Mouse (Mus musculus) heart, embryonic 15.5 days (tissue): ENCODE data around the gene Fbxw11. TPM values are rescaled to one million over a fixed set of nuclear protein-coding genes. Genes with fewer than 3 reads are reported as not detected.
A peak's percentile ranks its signal among the peaks of the same experiment; 100 is the strongest.

ENCODE experiments used
- ATAC-seq: fragments of 200-750 bp; cut with Nextera tagmentation; replicated peaks from 2 replicates; pipeline ENCODE4 v1.8.0; 2017; ENCODE audit warnings: low read depth, moderate TSS enrichment; ENCODE audit not compliant: insufficient number of reproducible peaks, insufficient read depth, low FRiP score
- H3K27ac ChIP-seq: fragments of 300-500 bp; sonication (generic); 2 replicates; pipeline ENCODE4 v1.5.1; 2015; ENCODE audit warnings: mild to moderate bottlenecking, inconsistent platforms
- H3K27me3 ChIP-seq: fragments of 300-500 bp; sonication (generic); 2 replicates; pipeline ENCODE4 v1.6.1; 2015; ENCODE audit warnings: inconsistent platforms
- H3K36me3 ChIP-seq: fragments of 300-500 bp; sonication (generic); 2 replicates; pipeline ENCODE4 v1.6.1; 2015; ENCODE audit warnings: mild to moderate bottlenecking, inconsistent platforms
- H3K4me1 ChIP-seq: fragments of 300-500 bp; sonication (generic); replicated peaks from 2 replicates; pipeline ENCODE4 v1.6.1; 2015; ENCODE audit warnings: inconsistent platforms
- H3K4me2 ChIP-seq: fragments of 300-500 bp; sonication (generic); 2 replicates; pipeline ENCODE4 v1.6.1; 2015; ENCODE audit warnings: inconsistent platforms, mild to moderate bottlenecking, moderate library complexity
- H3K4me3 ChIP-seq: fragments of 300-500 bp; sonication (generic); 2 replicates; pipeline ENCODE4 v1.5.1; 2015; ENCODE audit warnings: mild to moderate bottlenecking, inconsistent platforms
- H3K9ac ChIP-seq: fragments of 300-500 bp; sonication (generic); 2 replicates; pipeline ENCODE4 v1.6.1; 2015; ENCODE audit warnings: mild to moderate bottlenecking, inconsistent platforms
- H3K9me3 ChIP-seq: fragments of 300-500 bp; sonication (generic); replicated peaks from 2 replicates; pipeline ENCODE4 v1.6.1; 2016; ENCODE audit warnings: inconsistent platforms
- WGBS: fragments of 180-500 bp; shearing (Covaris S2); methylation state at CpG from one replicate; pipeline ENCODE4 v1.1.7; 2015; ENCODE audit warnings: mixed read lengths; 5-methylcytosine and 5-hydroxymethylcytosine counted together
- polyA plus RNA-seq: library from polyadenylated mRNA; unstranded; fragments of >200 nt; fragmentation: Nextera tagmentation; extraction: Ambion mirVana; gene quantifications from 2 replicates; pipeline ENCODE4 v1.2.1, GENCODE M21; 2015

The Fbxw11 gene
- polyA plus RNA-seq, 1 experiment from 2014 or later: 58.8 TPM

DNA sequence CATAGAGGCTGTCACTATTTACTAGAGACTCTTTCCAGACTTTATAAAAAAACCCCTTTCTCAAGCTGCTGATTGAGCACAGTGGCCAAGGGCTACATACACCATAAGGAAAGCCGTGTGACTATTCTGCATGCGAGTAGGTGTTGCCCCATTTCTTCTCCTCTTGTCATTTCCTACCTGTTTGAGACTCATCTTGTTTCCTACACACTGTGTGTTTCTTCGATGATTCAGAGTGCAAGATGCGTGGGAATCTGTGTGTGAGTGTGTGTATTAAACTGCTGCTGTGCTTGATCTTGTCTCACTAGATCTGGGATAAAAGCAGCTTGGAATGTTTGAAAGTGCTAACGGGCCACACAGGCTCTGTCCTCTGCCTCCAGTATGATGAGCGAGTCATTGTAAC lies 90.7 kb downstream of the Fbxw11 start:
- Histone ChIP-seq H3K4me3 (no peak overlapping the region), H3K4me2 (no peak overlapping the region), H3K27ac (no peak overlapping the region), H3K36me3 (peaks cover 46% of the 10 kb centered on the region), H3K9me3 (no peaks in the 10 kb centered on the region), H3K4me1 (no peaks in the 10 kb centered on the region), H3K27me3 (no peaks in the 10 kb centered on the region), H3K9ac (no peak overlapping the region)
- no peak for ATAC-seq
- 89% methylated on average over 6 of the region's 6 CpGs for WGBS

DNA sequence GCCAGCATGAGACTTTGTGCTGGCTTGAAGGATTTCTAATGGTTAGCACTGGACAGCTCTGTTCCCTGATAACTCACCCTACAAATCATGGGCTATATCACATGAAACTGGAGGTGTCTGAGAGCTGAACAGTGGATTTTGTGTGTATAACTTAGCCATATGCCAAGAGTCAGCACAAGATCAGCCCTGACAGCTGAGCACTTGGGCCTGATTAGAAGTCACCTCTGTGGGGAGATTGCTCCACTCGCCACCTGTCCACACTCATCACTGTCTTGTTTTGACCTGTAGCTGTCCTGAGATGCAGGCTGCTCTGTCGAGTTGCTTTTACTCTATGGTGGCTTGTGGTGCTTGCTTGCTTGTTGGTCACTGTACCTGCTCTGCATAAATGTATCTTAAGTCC lies 93.8 kb downstream of the Fbxw11 start:
- no peak overlapping the region for H3K4me3 ChIP-seq
- 66% methylated on average over 2 of the region's 2 CpGs for WGBS
- peaks cover 75% of the 10 kb centered on the region for H3K36me3 ChIP-seq
- H3K9me3 ChIP-seq: no peaks in the 10 kb centered on the region
- no peak overlapping the region for H3K4me2 ChIP-seq
- H3K4me1 ChIP-seq: no peaks in the 10 kb centered on the region
- H3K27ac ChIP-seq: no peak overlapping the region
- no peaks in the 10 kb centered on the region for H3K27me3 ChIP-seq
- H3K9ac ChIP-seq: no peak overlapping the region
- no peak for ATAC-seq

DNA sequence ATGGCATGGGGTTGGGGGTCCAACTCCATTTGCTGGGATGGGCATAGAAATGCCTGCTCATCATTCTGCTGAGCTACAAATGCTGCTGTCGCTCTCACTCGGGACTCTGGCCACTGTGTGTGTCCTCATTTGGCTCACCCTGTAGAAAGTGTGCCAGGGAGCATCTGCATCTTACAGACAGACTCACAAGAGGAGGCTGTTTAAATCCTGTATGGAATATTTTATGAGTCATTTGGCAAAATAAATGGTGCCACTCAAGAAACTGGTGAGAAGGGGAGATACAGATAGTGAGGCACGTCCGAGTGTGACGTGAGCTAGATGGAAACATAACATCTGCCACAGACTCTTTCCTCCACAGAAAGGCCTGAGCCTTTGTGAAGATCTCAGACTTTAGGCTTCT lies 95.2 kb downstream of the Fbxw11 start:
- Histone ChIP-seq H3K9me3 (no peaks in the 10 kb centered on the region), H3K9ac (no peak overlapping the region), H3K27me3 (no peaks in the 10 kb centered on the region), H3K4me1 (no peaks in the 10 kb centered on the region), H3K4me3 (no peak overlapping the region), H3K27ac (no peak overlapping the region), H3K36me3 (peaks cover 85% of the 10 kb centered on the region), H3K4me2 (no peak overlapping the region)
- 86% methylated on average over 5 of the region's 5 CpGs for WGBS
- ATAC-seq: no peak

DNA sequence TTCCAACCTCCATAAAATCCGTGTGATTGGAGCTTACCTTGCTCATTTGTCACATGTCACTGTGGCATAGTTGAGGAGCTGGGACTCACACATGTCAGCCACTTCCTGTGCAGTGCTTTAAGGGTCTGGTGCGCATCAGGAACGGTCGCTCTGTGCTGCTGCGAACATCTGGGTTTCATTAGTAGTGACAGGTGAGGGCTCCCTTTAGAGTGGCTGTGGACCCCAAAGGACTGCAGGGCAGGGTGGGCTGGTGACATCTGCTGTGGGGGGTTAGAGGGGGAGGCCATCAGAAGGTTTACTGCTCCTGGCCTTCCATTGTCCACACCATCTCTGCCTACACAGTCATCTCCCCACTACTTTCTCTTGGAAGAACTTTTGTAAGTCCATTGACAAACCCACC lies 101.4 kb downstream of the Fbxw11 start:
- ATAC-seq: no peak
- WGBS: 67% methylated on average over 5 of the region's 5 CpGs

DNA sequence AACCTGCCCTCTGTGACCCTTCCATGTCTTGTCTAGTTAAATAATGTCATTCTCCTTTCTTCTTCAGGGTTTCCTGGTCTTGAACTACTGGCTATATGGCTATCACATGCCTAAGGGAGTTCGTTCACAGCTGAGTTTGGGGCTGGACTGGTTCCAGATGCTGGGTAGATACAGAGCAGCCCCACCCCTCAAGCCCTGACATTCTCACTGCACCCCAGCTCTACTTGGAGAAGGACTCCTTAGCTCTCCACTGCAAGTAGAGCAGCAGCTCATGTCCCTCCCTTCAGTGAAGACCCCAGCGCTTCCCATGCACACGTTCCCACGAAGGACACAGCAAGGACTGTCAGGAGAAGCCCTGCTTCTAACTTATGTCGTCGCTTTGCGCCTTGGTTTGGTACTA lies 101.9 kb downstream of the Fbxw11 start:
- H3K9ac ChIP-seq: no peak overlapping the region
- H3K36me3 ChIP-seq: peaks cover 64% of the 10 kb centered on the region
- H3K9me3 ChIP-seq: no peaks in the 10 kb centered on the region
- 81% methylated on average over 7 of the region's 7 CpGs for WGBS
- no peak overlapping the region for H3K4me3 ChIP-seq
- no peaks in the 10 kb centered on the region for H3K27me3 ChIP-seq
- H3K27ac ChIP-seq: no peak overlapping the region
- H3K4me2 ChIP-seq: no peak overlapping the region
- H3K4me1 ChIP-seq: no peaks in the 10 kb centered on the region
- no peak for ATAC-seq

More for the DNA sequence above, 101.4 kb downstream of the Fbxw11 start:
- Histone ChIP-seq H3K36me3 (peaks cover 69% of the 10 kb centered on the region), H3K4me3 (no peak overlapping the region), H3K4me1 (no peaks in the 10 kb centered on the region), H3K9ac (no peak overlapping the region), H3K27ac (no peak overlapping the region), H3K4me2 (no peak overlapping the region), H3K27me3 (no peaks in the 10 kb centered on the region), H3K9me3 (no peaks in the 10 kb centered on the region)

DNA sequence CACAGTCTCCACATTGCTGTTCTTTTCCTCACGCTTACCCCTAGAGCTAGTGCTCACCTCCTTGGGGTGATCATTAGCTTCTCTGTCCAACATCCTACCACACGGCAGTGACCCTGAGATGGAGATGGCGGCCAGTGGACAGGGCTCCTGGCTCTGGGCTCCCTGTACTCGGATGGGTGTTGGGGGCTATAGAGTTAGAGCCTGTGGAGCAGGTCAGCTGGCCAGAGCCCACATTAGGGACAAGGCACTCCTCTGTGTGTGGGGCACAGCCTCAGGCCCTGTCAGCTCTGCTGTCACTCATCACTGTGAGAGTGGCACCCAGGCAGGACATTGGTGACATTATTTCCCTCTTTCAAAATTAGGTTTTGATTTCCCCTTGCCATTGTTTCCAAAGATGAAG lies 102.9 kb downstream of the Fbxw11 start:
- no peaks in the 10 kb centered on the region for H3K9me3 ChIP-seq
- peaks cover 56% of the 10 kb centered on the region for H3K36me3 ChIP-seq
- WGBS: 82% methylated on average over 4 of the region's 4 CpGs
- H3K27ac ChIP-seq: no peak overlapping the region
- H3K4me2 ChIP-seq: no peak overlapping the region
- H3K27me3 ChIP-seq: no peaks in the 10 kb centered on the region
- no peak overlapping the region for H3K4me3 ChIP-seq
- no peak overlapping the region for H3K9ac ChIP-seq
- no peaks in the 10 kb centered on the region for H3K4me1 ChIP-seq
- ATAC-seq: no peak

DNA sequence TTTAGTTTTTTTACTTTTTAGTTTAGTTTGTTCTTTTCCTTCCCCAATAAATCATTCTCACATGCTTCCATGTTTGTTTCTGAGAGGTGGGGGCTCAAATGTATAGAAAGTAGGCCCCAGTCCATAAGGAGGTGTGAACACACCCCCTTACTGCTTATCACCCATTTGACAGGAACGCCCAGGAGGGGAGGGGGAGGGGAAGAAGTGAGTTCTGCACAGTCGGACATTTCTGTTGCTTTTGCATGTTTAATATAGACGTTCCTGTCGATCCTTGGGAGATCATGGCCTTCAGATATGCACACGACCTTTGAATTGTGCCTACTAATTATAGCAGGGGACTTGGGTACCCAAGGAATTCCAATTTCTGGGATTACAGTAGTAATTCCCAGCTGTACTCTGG lies 103.5 kb downstream of the Fbxw11 start:
- Histone ChIP-seq H3K36me3 (peaks cover 51% of the 10 kb centered on the region), H3K4me1 (no peaks in the 10 kb centered on the region), H3K27ac (no peak overlapping the region), H3K27me3 (no peaks in the 10 kb centered on the region), H3K9me3 (no peaks in the 10 kb centered on the region), H3K9ac (no peak overlapping the region), H3K4me3 (no peak overlapping the region), H3K4me2 (no peak overlapping the region)
- WGBS: 46% methylated on average over 5 of the region's 5 CpGs
- no peak for ATAC-seq

DNA sequence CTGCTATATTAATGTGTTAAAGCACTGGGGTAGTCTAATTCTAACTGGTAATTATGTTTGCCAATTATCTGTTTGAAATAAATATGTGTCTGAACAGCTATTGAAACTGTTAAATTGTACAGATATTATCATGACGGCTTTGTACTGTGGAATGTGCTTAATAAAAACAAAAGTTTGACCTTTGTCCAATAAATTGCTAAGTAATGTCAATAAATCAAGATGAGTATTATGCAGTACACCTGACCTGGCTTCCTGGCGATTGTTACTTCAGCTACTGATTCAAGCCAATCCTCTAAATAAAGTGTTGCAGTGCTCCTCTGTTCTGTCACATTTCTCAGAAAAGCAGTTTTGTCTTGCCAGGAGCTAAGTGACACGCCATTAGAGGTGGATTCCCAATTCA lies 104.0 kb downstream of the Fbxw11 start:
- H3K9me3 ChIP-seq: no peaks in the 10 kb centered on the region
- H3K27ac ChIP-seq: no peak overlapping the region
- no peak overlapping the region for H3K4me3 ChIP-seq
- H3K4me2 ChIP-seq: no peak overlapping the region
- H3K9ac ChIP-seq: no peak overlapping the region
- WGBS: 83% methylated on average over 3 of the region's 3 CpGs
- H3K36me3 ChIP-seq: peaks cover 46% of the 10 kb centered on the region
- ATAC-seq: no peak
- no peaks in the 10 kb centered on the region for H3K4me1 ChIP-seq
- no peaks in the 10 kb centered on the region for H3K27me3 ChIP-seq

DNA sequence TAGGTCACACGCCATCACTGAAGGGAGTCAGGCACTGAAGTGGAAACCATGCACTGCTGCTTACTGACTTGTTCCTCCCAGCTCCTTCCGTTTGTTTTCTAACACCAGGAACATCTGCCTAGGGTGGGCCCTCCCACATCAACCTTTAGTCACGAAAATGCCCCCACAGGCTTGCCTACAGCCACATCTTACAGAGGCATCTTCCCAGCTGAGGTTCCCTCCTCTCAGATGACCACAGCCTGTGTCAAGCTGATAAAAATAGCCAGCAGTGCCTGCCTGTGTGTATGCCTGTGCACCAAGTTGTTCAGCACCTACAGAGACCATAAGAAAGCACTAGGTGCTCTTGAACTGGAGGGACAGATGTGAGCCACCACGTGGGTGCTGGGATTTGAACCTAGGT lies 106.3 kb downstream of the Fbxw11 start:
- no peak overlapping the region for H3K4me3 ChIP-seq
- ATAC-seq: no peak
- 63% methylated on average over 4 of the region's 4 CpGs for WGBS

DNA sequence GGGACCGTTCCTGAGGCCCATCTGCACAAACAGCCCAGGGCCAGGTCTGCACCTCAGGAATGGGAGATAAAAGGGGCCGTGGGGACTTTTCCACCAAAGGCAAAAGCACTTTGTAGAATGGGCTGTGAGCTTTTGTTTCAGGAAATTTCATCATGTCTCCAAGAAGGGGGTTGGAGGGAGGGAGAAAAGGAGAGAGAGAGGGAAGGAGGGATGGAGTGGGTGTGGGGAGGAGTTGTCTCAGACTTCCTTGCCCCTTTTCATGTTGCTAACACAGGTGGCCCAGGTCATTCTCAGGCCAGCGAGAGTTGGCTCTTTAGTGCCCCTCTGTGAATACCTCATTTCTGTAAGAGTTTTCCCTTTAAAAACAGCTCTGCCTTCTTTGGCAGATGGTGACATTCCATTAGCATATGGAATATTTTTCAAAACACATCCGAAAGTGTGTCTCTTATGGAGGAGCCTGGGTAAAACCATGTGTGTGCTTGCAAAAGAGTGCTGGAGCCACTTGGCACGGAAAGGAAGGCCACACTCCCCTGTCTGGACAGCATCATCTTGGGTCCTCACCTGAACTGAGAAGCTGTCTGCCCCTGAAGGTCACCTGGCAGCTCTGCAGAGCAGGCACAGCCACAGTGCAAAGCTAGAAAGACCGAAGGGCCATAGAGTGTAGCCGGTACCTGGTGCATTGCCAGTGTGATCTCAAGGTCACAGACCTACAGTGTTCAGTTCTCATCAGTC lies 109.5 kb downstream of the Fbxw11 start:
- no peaks in the 10 kb centered on the region for H3K36me3 ChIP-seq
- 57% methylated on average over 7 of the region's 7 CpGs for WGBS
- no peak overlapping the region for H3K4me2 ChIP-seq
- no peak overlapping the region for H3K9ac ChIP-seq
- H3K27ac ChIP-seq: no peak overlapping the region
- no peaks in the 10 kb centered on the region for H3K27me3 ChIP-seq
- H3K4me3 ChIP-seq: no peak overlapping the region
- H3K4me1 ChIP-seq: peaks cover 8% of the 10 kb centered on the region; the same call in 1 of the 2 replicates
- no peaks in the 10 kb centered on the region for H3K9me3 ChIP-seq
- ATAC-seq: peak; percentile 7; the same call in 1 of the 2 replicates

More for the DNA sequence above, 106.3 kb downstream of the Fbxw11 start:
- H3K4me2 ChIP-seq: no peak overlapping the region
- no peak overlapping the region for H3K9ac ChIP-seq
- H3K27ac ChIP-seq: no peak overlapping the region
- no peaks in the 10 kb centered on the region for H3K9me3 ChIP-seq
- peaks cover 8% of the 10 kb centered on the region; the same call in 1 of the 2 replicates for H3K4me1 ChIP-seq
- H3K36me3 ChIP-seq: peaks cover 24% of the 10 kb centered on the region
- H3K27me3 ChIP-seq: no peaks in the 10 kb centered on the region

DNA sequence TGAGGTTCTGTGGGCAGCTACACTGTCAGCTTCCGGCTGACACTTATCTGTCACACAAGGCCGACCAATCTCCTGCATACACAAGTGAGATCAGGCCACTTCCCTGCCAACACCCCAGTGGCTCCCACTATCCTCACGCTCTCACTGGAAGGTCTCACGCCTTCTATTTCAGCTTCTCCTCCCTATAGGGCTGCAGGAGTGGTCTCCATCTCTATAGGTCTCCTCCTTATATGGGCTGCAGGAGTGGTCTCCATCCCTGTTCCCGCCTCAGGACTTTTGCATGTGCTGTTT lies 110.0 kb downstream of the Fbxw11 start:
- Histone ChIP-seq H3K27ac (no peak overlapping the region), H3K4me1 (peaks cover 8% of the 10 kb centered on the region; the same call in 1 of the 2 replicates), H3K9ac (no peak overlapping the region), H3K27me3 (no peaks in the 10 kb centered on the region), H3K4me2 (no peak overlapping the region), H3K9me3 (no peaks in the 10 kb centered on the region), H3K36me3 (no peaks in the 10 kb centered on the region), H3K4me3 (no peak overlapping the region)
- WGBS: 47% methylated on average over 5 of the region's 5 CpGs
- 0 out of 2 replicates have a peak, but pooled peaks have one; percentile 18 for ATAC-seq

DNA sequence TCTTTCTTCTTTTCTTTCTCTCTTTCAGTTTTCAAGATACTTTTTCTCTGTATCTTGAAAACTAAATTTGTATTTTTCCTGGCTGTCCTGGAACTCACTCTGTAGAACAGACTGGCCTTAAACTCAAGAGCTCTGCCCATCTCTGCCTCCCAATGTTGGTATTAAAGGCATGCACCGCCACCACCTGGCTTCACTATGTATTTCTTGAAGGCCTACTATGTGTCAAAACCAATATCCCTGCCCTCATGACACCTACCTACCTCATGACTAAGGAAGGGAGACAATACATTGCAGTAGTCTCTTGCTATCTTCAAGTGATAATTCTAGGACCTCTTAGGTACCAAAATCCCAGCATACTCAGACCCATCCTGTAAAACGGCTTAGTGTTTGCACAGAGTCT lies 110.8 kb downstream of the Fbxw11 start:
- Histone ChIP-seq H3K27ac (no peak overlapping the region), H3K4me1 (peaks cover 8% of the 10 kb centered on the region; the same call in 1 of the 2 replicates), H3K36me3 (no peaks in the 10 kb centered on the region), H3K4me2 (no peak overlapping the region), H3K9ac (no peak overlapping the region), H3K9me3 (no peaks in the 10 kb centered on the region), H3K4me3 (no peak overlapping the region), H3K27me3 (no peaks in the 10 kb centered on the region)
- WGBS: 85% methylated on average over 2 of the region's 2 CpGs
- no peak for ATAC-seq
